Mouse (Mus musculus) brain, embryonic 14.5 days (tissue): ENCODE measurements around the gene Ppp2r1a.

Source experiments
- CTCF ChIP-seq: fragments of 200-500 bp; IDR thresholded peaks from 2 replicates; pipeline ENCODE4 v1.5.1; 2012; ENCODE audit warnings: inconsistent platforms, mild to moderate bottlenecking, moderate library complexity, borderline replicate concordance; ENCODE audit not compliant: insufficient read depth, insufficient read length; ENCODE audit errors: extremely low read depth
- POLR2A ChIP-seq: fragments of 200-500 bp; IDR thresholded peaks from 2 replicates; pipeline ENCODE4 v1.6.1; 2012; ENCODE audit warnings: mild to moderate bottlenecking, inconsistent platforms, borderline replicate concordance; ENCODE audit not compliant: poor library complexity, insufficient read depth, insufficient read length, severe bottlenecking; ENCODE audit errors: extremely low read depth

DNA sequence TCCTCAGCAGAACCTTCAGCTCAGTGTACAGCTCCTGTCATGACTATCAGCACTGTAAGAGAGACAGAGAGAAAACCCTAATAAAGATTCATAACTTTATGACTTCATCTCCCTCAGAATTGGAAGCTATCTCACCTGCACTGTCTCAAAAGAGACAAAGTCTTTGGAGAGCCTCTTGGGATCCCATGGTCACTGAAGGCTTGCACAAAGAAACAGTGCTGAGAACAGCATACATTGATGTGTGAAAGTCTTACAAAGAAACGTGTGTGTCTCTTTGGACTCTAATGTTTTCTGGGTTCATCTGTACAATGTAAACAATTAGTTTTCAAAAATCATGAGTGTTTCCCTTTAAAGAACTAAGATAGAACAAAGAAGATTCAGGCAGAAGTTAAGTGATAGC, 25.5 kb upstream of the Ppp2r1a start, which contains the start of gene Vmn1r232:
- TF ChIP-seq CTCF (no peak), POLR2A (no peak)
